Mouse (Mus musculus) midbrain, embryonic 13.5 days (tissue): Measurements from ENCODE around the gene Csf3r. TPM values are rescaled to one million over a fixed set of nuclear protein-coding genes. Genes with fewer than 3 reads are reported as not detected.
"Not testable (repeated sequence)": the region's sequence is repeated elsewhere in the genome, so short reads cannot be mapped to it uniquely, and the experiment has no call there.

Source experiments
- ATAC-seq: fragments of 200-750 bp; cut with Nextera tagmentation; 2 replicates; pipeline ENCODE4 v1.8.0; 2017; ENCODE audit warnings: mild to moderate bottlenecking, moderate TSS enrichment, moderate library complexity
- H3K27ac ChIP-seq: fragments of 300-500 bp; sonication (generic); 2 replicates; pipeline ENCODE4 v1.5.1; 2015; ENCODE audit warnings: inconsistent platforms, mild to moderate bottlenecking, moderate library complexity
- H3K27me3 ChIP-seq: fragments of 300-500 bp; sonication (generic); 2 replicates; pipeline ENCODE4 v1.6.1; 2015; ENCODE audit warnings: mild to moderate bottlenecking, inconsistent platforms
- H3K36me3 ChIP-seq: fragments of 300-500 bp; sonication (generic); 2 replicates; pipeline ENCODE4 v1.6.1; 2015; ENCODE audit warnings: mild to moderate bottlenecking, inconsistent platforms
- H3K4me1 ChIP-seq: fragments of 300-500 bp; sonication (generic); replicated peaks from 2 replicates; pipeline ENCODE4 v1.6.1; 2015; ENCODE audit warnings: inconsistent platforms
- H3K4me2 ChIP-seq: fragments of 300-500 bp; sonication (generic); replicated peaks from 2 replicates; pipeline ENCODE4 v1.6.1; 2015; ENCODE audit warnings: moderate library complexity, mild to moderate bottlenecking, inconsistent platforms
- H3K4me3 ChIP-seq: fragments of 300-500 bp; sonication (generic); replicated peaks from 2 replicates; pipeline ENCODE4 v1.5.1; 2015; ENCODE audit warnings: mild to moderate bottlenecking, inconsistent platforms
- H3K9ac ChIP-seq: fragments of 300-500 bp; sonication (generic); replicated peaks from 2 replicates; pipeline ENCODE4 v1.6.1; 2015; ENCODE audit warnings: mild to moderate bottlenecking, inconsistent platforms
- H3K9me3 ChIP-seq: fragments of 300-500 bp; sonication (generic); 2 replicates; pipeline ENCODE4 v1.6.1; 2016; ENCODE audit warnings: mild to moderate bottlenecking, inconsistent platforms
- WGBS: fragments of 180-500 bp; shearing (Covaris S2); methylation state at CpG from one replicate; pipeline ENCODE4 v1.1.7; 2015; 5-methylcytosine and 5-hydroxymethylcytosine counted together
- polyA plus RNA-seq: library from polyadenylated mRNA; unstranded; fragments of >200 nt; fragmentation: Nextera tagmentation; extraction: Ambion mirVana; gene quantifications from 2 replicates; pipeline ENCODE4 v1.2.1, GENCODE M21; 2015

Gene Csf3r
- 0.45 and 0.57 TPM in 2 replicates for polyA plus RNA-seq

DNA sequence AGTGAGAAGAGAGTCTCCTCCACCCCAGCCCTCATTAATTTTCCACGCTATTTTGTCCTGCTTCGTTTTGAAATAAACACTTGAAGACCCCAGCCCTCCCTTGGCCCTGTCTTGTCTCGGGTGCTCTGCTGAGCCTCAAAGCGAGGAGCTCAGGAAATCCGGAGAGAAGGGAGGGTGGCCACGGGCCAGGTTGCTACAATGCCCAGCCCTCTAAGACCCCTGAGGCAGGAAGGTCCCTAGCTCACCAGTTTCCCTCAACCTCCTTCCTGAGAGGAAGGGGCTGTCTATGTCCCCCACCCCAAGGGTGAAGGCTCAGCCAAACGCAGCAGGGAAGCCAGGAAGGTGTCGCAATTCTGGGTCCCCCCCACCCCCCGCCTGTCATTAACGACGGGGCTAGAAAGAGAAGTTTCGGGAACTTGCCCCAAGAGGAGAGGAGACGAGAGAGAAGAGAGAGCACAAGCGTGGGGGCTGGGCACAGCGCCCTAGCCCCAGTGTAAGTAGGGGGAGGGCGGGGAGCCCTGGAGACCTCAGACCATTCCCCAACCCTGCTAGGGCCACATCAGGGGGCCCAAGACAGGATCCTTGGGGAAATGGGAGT lies at the start of gene Csf3r:
Csf3r (plus strand) TSS at position 248 of the 598 bp plus-strand sequence.
- Histone ChIP-seq H3K9me3 (no peaks in the 10 kb centered on the region), H3K27me3 (no peaks in the 10 kb centered on the region), H3K4me3 (no peak within 1 kb of the TSS), H3K9ac (no peak within 1 kb of the TSS), H3K4me2 (no peak within 1 kb of the TSS), H3K27ac (no peak within 1 kb of the TSS), H3K4me1 (no peaks in the 10 kb centered on the region), H3K36me3 (no peaks in the 10 kb centered on the region)
- ATAC-seq, result no peak
- WGBS, result 59% methylated on average over 16 of the region's 16 CpGs

DNA sequence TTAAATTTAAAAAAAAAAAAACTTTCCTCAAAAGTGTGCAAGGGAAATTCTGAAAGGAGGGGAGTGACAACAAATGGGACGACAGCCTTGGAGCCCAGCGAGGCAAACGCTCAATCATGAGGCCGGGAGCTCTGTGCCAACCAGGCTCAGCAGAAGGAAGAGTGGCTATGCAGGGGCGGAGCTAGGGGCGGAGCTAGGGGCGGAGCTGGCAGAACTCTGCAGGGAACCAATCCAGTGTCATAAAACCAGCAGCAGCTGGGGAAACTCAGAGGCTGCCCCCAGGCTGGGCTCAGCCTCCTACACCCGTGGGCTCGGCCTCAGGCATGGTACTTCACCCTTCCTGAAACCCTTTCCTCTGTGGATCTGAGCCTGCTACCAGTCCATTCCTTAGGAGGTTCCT lies 46.6 kb upstream of the Csf3r start:
- no peak for ATAC-seq
- Histone ChIP-seq H3K4me2 (no peak overlapping the region), H3K36me3 (no peaks in the 10 kb centered on the region), H3K9ac (no peak overlapping the region), H3K27me3 (no peaks in the 10 kb centered on the region), H3K4me3 (no peak overlapping the region), H3K27ac (no peak overlapping the region), H3K4me1 (peaks cover 10% of the 10 kb centered on the region), H3K9me3 (no peaks in the 10 kb centered on the region)
- WGBS, result 67% methylated on average over 9 of the region's 9 CpGs

DNA sequence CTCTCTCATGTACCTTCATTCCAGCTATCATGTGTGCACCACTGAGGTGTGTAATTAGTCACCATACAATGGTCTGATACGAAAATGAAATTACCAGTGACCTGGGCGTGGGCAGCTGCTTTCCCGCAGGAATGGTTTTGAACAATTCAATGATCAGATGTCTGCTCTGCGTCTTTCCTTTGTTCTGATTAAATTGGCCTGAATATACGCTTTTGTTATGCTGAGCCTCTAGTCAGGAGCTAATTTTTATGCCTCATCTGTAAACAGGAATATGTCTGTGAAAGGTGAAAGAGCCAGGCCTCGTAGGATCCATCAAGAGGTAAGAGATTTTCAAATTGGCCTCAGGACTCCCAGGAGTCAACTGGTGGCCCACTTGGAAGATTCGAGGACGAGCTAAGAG lies 41.1 kb upstream of the Csf3r start:
- WGBS, result 63% methylated on average over 8 of the region's 8 CpGs
- ATAC-seq, result no peak
- Histone ChIP-seq H3K9ac (no peak overlapping the region), H3K4me3 (no peak overlapping the region), H3K27ac (no peak overlapping the region), H3K4me2 (no peak overlapping the region), H3K36me3 (no peaks in the 10 kb centered on the region), H3K27me3 (no peaks in the 10 kb centered on the region), H3K4me1 (no peaks in the 10 kb centered on the region), H3K9me3 (no peaks in the 10 kb centered on the region)

DNA sequence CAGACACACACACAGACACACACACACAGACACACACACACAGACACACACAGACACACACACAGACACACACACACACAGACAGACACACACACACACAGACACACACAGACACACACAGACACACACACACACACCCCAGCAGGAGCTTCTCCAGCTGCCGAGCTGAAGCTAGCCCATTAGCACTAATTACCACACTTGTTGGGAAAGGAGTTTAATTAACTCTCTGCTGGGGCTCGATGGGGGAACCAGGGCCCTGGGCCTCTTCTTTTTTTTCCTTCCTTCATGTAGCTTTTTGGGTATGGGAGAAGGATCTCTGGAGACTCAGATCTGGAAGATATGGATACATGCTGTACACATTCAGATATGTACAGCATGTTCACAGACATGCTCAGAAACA lies 38.6 kb upstream of the Csf3r start:
- H3K9ac ChIP-seq, H3K4me1 ChIP-seq, H3K9me3 ChIP-seq, ATAC-seq, H3K4me3 ChIP-seq, H3K4me2 ChIP-seq, H3K27ac ChIP-seq, H3K27me3 ChIP-seq, H3K36me3 ChIP-seq: not testable (repeated sequence)
- 27% methylated on average over 2 of the region's 2 CpGs for WGBS

GRCm38 (mm10) chr4:125987071-125987470 lies 37.3 kb upstream of the Csf3r start:
- WGBS, result 76% methylated on average over 3 of the region's 3 CpGs
- Histone ChIP-seq H3K4me3 (no peak overlapping the region), H3K27me3 (peaks cover 6% of the 10 kb centered on the region; the same call in 1 of the 2 replicates), H3K4me1 (peaks cover 10% of the 10 kb centered on the region; the same call in 1 of the 2 replicates), H3K36me3 (no peaks in the 10 kb centered on the region), H3K27ac (no peak overlapping the region), H3K4me2 (no peak overlapping the region), H3K9ac (no peak overlapping the region), H3K9me3 (no peaks in the 10 kb centered on the region)
- ATAC-seq, result no peak

GRCm38 (mm10) chr4:125989061-125989460 lies 35.3 kb upstream of the Csf3r start:
- Histone ChIP-seq H3K9me3 (no peaks in the 10 kb centered on the region), H3K9ac (no peak overlapping the region; the same call in 1 of the 2 replicates), H3K27me3 (peaks cover 6% of the 10 kb centered on the region; the same call in 1 of the 2 replicates), H3K4me2 (no peak overlapping the region), H3K4me3 (no peak overlapping the region), H3K27ac (no peak overlapping the region; the same call in 1 of the 2 replicates), H3K4me1 (peaks cover 10% of the 10 kb centered on the region; the same call in 1 of the 2 replicates), H3K36me3 (no peaks in the 10 kb centered on the region)
- no peak for ATAC-seq
- WGBS, result 49% methylated on average over 11 of the region's 11 CpGs

- Histone ChIP-seq H3K27me3 (peaks cover 6% of the 10 kb centered on the region; the same call in 1 of the 2 replicates), H3K27ac (no peak overlapping the region), H3K36me3 (no peaks in the 10 kb centered on the region), H3K4me1 (peaks cover 10% of the 10 kb centered on the region; the same call in 1 of the 2 replicates), H3K4me3 (no peak overlapping the region), H3K9me3 (no peaks in the 10 kb centered on the region), H3K9ac (no peak overlapping the region), H3K4me2 (no peak overlapping the region)
- WGBS, result 8% methylated on average over 5 of the region's 7 CpGs
- ATAC-seq, result peak; percentile 81
Observed at GRCm38 (mm10) chr4:125990143-125990542, 34.2 kb upstream of the Csf3r start.

- Histone ChIP-seq H3K4me1 (peaks cover 10% of the 10 kb centered on the region; the same call in 1 of the 2 replicates), H3K4me3 (no peak overlapping the region), H3K27ac (no peak overlapping the region), H3K36me3 (no peaks in the 10 kb centered on the region), H3K27me3 (peaks cover 6% of the 10 kb centered on the region; the same call in 1 of the 2 replicates), H3K4me2 (no peak overlapping the region), H3K9ac (no peak overlapping the region), H3K9me3 (peaks cover 9% of the 10 kb centered on the region; the same call in 1 of the 2 replicates)
- WGBS, result 68% methylated on average over 3 of the region's 3 CpGs
- no peak for ATAC-seq
Observed at GRCm38 (mm10) chr4:125992206-125992605, 32.1 kb upstream of the Csf3r start.

- WGBS, result 49% methylated on average over 2 of the region's 2 CpGs
- Histone ChIP-seq H3K9ac (no peak overlapping the region), H3K4me1 (peaks cover 10% of the 10 kb centered on the region; the same call in 1 of the 2 replicates), H3K27ac (no peak overlapping the region), H3K4me2 (no peak overlapping the region), H3K27me3 (peaks cover 6% of the 10 kb centered on the region; the same call in 1 of the 2 replicates), H3K36me3 (no peaks in the 10 kb centered on the region), H3K9me3 (peaks cover 14% of the 10 kb centered on the region), H3K4me3 (no peak overlapping the region)
- ATAC-seq, result no peak
Observed at GRCm38 (mm10) chr4:125992906-125993305, 31.4 kb upstream of the Csf3r start.

DNA sequence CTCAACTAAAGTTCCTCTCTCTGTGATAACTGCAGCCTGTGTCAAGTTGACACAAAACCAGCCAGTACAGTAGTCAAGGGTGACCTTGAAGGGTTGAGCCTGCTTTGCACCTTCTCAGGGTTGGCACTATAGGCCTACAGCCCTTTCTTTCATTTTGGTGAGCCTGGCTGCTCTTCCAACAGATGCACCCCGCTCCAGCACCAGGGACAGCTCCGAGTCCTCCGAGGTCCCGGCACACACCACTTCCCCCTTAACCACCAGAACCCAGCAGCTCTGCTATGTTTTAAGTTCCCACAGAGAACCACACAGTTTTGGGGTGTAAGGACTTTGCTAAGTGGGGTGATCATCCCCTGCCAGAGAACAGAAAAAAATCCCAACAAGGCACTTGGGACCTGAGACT lies 27.8 kb upstream of the Csf3r start:
- no peak overlapping the region for H3K27ac ChIP-seq
- no peak overlapping the region for H3K4me2 ChIP-seq
- no peak for ATAC-seq
- no peaks in the 10 kb centered on the region for H3K36me3 ChIP-seq
- no peaks in the 10 kb centered on the region for H3K4me1 ChIP-seq
- H3K9me3 ChIP-seq, result peaks cover 24% of the 10 kb centered on the region
- H3K27me3 ChIP-seq, result no peaks in the 10 kb centered on the region
- no peak overlapping the region for H3K4me3 ChIP-seq
- H3K9ac ChIP-seq, result no peak overlapping the region
- WGBS, result 17% methylated on average over 4 of the region's 4 CpGs

- Histone ChIP-seq H3K9me3 (peaks cover 24% of the 10 kb centered on the region), H3K4me3 (no peak overlapping the region), H3K36me3 (no peaks in the 10 kb centered on the region), H3K4me1 (no peaks in the 10 kb centered on the region), H3K4me2 (no peak overlapping the region), H3K9ac (no peak overlapping the region), H3K27me3 (no peaks in the 10 kb centered on the region), H3K27ac (no peak overlapping the region)
- 94% methylated on average over 2 of the region's 2 CpGs for WGBS
- ATAC-seq, result no peak
Observed at GRCm38 (mm10) chr4:125997826-125998225, 26.5 kb upstream of the Csf3r start.

- Histone ChIP-seq H3K9me3 (peaks cover 22% of the 10 kb centered on the region), H3K4me1 (no peaks in the 10 kb centered on the region), H3K9ac (no peak overlapping the region), H3K4me3 (no peak overlapping the region), H3K36me3 (no peaks in the 10 kb centered on the region), H3K27ac (no peak overlapping the region), H3K27me3 (no peaks in the 10 kb centered on the region), H3K4me2 (no peak overlapping the region)
- no peak for ATAC-seq
- WGBS, result 89% methylated on average over 12 of the region's 12 CpGs
Observed at GRCm38 (mm10) chr4:126001311-126002199, 22.8 kb upstream of the Csf3r start.
